Mouse (Mus musculus) liver, embryonic 14.5 days (tissue): ENCODE measurements around the gene Hsd17b14.

Experiments
- CTCF ChIP-seq: IDR thresholded peaks from 2 replicates; pipeline ENCODE4 v1.5.1; 2016; ENCODE audit warnings: antibody characterized with exemption, low read depth, control low read depth
- EP300 ChIP-seq: IDR thresholded peaks from 2 replicates; pipeline ENCODE4 v1.6.1; 2016; ENCODE audit warnings: antibody characterized with exemption, low read depth

DNA sequence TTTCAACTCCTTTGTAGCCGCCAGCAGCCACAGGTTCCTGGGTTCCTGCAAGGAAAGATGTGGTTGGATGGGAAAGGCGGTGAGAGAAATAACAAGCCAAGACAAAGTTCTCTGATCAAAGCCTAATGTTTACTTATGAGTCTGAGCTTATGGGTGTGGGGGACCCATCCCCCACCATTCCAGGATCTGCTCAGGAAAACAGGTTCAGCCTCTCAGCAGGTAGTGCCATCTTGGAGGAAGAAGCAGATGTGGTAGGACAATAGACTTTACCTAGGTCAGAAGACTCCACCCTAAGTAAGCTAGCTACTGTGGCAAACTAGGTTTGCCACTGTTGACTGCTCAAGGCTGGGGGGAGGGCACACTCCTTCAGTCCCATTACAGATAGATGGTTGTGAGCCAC lies 10.1 kb downstream of the Hsd17b14 start:
- TF ChIP-seq EP300: no peak
- no peak for TF ChIP-seq CTCF
